Mouse (Mus musculus): ENCODE measurements around the gene Brat1. TPM values are rescaled to one million over a fixed set of nuclear protein-coding genes. Genes with fewer than 3 reads are reported as not detected.

The Brat1 gene
- polyA plus RNA-seq, 1 experiment from 2014 or later = 8.8 TPM

Other genes starting within 250 kb of the Brat1 start
- gene Chst12, start 199.5 kb upstream of the Brat1 start, polyA plus RNA-seq (2014; fragmentation: Nextera tagmentation; extraction: Ambion mirVana) = 8.8 and 9.5 TPM in 2 replicates
- gene Grifin, start 139.9 kb upstream of the Brat1 start, polyA plus RNA-seq (2014; fragmentation: Nextera tagmentation; extraction: Ambion mirVana) = 0.36 and 0.63 TPM in 2 replicates
- gene Lfng, start 97.7 kb upstream of the Brat1 start, polyA plus RNA-seq (2014; fragmentation: Nextera tagmentation; extraction: Ambion mirVana) = 13.3 and 13.7 TPM in 2 replicates
- 42.5 and 42.8 TPM in 2 replicates for gene Ttyh3, start 56.0 kb upstream of the Brat1 start, polyA plus RNA-seq (2014; fragmentation: Nextera tagmentation; extraction: Ambion mirVana)
- 13.5 and 16.5 TPM in 2 replicates for gene Iqce, start 2.6 kb upstream of the Brat1 start, polyA plus RNA-seq (2014; fragmentation: Nextera tagmentation; extraction: Ambion mirVana)
- gene Amz1, start 19.1 kb downstream of the Brat1 start, polyA plus RNA-seq (2014; fragmentation: Nextera tagmentation; extraction: Ambion mirVana) = 0.61 and 0.76 TPM in 2 replicates
- gene Gna12, start 125.4 kb downstream of the Brat1 start, polyA plus RNA-seq (2014; fragmentation: Nextera tagmentation; extraction: Ambion mirVana) = 26.7 and 46.8 TPM in 2 replicates